Mouse (Mus musculus) stomach, embryonic 15.5 days (tissue): Measurements from ENCODE around the gene Apbb1ip. TPM values are rescaled to one million over a fixed set of nuclear protein-coding genes. Genes with fewer than 3 reads are reported as not detected.
"Not testable (repeated sequence)": the region's sequence is repeated elsewhere in the genome, so short reads cannot be mapped to it uniquely, and the experiment has no call there.

Source experiments
- ATAC-seq: fragments of 200-750 bp; cut with Nextera tagmentation; 2 replicates; pipeline ENCODE4 v1.8.0; 2017; ENCODE audit warnings: low read depth, moderate number of reproducible peaks, moderate TSS enrichment; ENCODE audit not compliant: insufficient read depth, low FRiP score
- H3K27ac ChIP-seq: fragments of 300-500 bp; sonication (generic); 2 replicates; pipeline ENCODE4 v1.5.1; 2015; ENCODE audit warnings: mild to moderate bottlenecking, inconsistent platforms
- H3K27me3 ChIP-seq: fragments of 300-500 bp; sonication (generic); replicated peaks from 2 replicates; pipeline ENCODE4 v1.6.1; 2015; ENCODE audit warnings: inconsistent platforms
- H3K36me3 ChIP-seq: fragments of 300-500 bp; sonication (generic); 2 replicates; pipeline ENCODE4 v1.6.1; 2015; ENCODE audit warnings: inconsistent platforms
- H3K4me1 ChIP-seq: fragments of 300-500 bp; sonication (generic); 2 replicates; pipeline ENCODE4 v1.6.1; 2015; ENCODE audit warnings: inconsistent platforms
- H3K4me2 ChIP-seq: fragments of 300-500 bp; sonication (generic); 2 replicates; pipeline ENCODE4 v1.6.1; 2015; ENCODE audit warnings: mild to moderate bottlenecking, inconsistent platforms
- H3K4me3 ChIP-seq: fragments of 300-500 bp; sonication (generic); replicated peaks from 2 replicates; pipeline ENCODE4 v1.5.1; 2015; ENCODE audit warnings: inconsistent platforms
- H3K9ac ChIP-seq: fragments of 300-500 bp; sonication (generic); 2 replicates; pipeline ENCODE4 v1.6.1; 2015; ENCODE audit warnings: inconsistent platforms
- H3K9me3 ChIP-seq: fragments of 300-500 bp; sonication (generic); 2 replicates; pipeline ENCODE4 v1.6.1; 2016; ENCODE audit warnings: inconsistent platforms
- WGBS: fragments of 180-500 bp; shearing (Covaris S2); methylation state at CpG from one replicate; pipeline ENCODE4 v1.1.7; 2015; 5-methylcytosine and 5-hydroxymethylcytosine counted together
- polyA plus RNA-seq: library from polyadenylated mRNA; unstranded; fragments of >200 nt; fragmentation: Nextera tagmentation; extraction: Ambion mirVana; gene quantifications from 2 replicates; pipeline ENCODE4 v1.2.1, GENCODE M21; 2015

Gene Apbb1ip
- polyA plus RNA-seq, 1 experiment from 2014 or later, result 4.2 TPM

DNA sequence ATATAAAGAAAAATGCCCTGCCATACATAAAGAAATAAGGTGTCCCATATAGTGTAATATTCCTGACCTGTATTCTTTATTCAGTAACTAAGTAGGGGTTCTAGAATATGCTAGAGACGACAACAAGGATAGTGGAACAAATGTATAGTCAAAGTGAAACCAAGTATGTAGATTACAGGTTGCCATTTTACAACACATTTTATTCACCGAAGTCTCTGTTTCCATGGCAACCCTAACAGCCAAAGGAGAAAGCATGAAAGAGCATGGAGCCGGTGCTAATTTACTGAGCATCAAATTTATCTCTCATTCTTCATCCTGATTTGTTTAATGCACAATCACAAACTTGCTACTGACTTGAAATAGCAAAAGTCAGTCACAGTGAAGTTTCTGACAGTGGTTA is 83.6 kb downstream of the Apbb1ip start:
- no peaks in the 10 kb centered on the region for H3K27me3 ChIP-seq
- H3K9me3 ChIP-seq, result no peaks in the 10 kb centered on the region
- no peak overlapping the region for H3K27ac ChIP-seq
- no peak overlapping the region for H3K4me3 ChIP-seq
- 76% methylated on average over 3 of the region's 3 CpGs for WGBS
- H3K36me3 ChIP-seq, result no peaks in the 10 kb centered on the region
- no peak overlapping the region for H3K9ac ChIP-seq
- no peak overlapping the region for H3K4me2 ChIP-seq
- H3K4me1 ChIP-seq, result no peaks in the 10 kb centered on the region
- no peak for ATAC-seq

GRCm38 (mm10) chr2:22862194-22862593 is 88.3 kb downstream of the Apbb1ip start:
- 79% methylated on average over 2 of the region's 2 CpGs for WGBS
- no peaks in the 10 kb centered on the region for H3K27me3 ChIP-seq
- H3K27ac ChIP-seq, result no peak overlapping the region
- no peaks in the 10 kb centered on the region for H3K4me1 ChIP-seq
- no peak overlapping the region for H3K4me2 ChIP-seq
- H3K36me3 ChIP-seq, result no peaks in the 10 kb centered on the region
- H3K9me3 ChIP-seq, result no peaks in the 10 kb centered on the region
- H3K9ac ChIP-seq, result no peak overlapping the region
- ATAC-seq, result no peak
- H3K4me3 ChIP-seq, result no peak overlapping the region

GRCm38 (mm10) chr2:22864394-22865037 is 90.6 kb downstream of the Apbb1ip start:
- not testable (repeated sequence) for H3K4me2 ChIP-seq, H3K9me3 ChIP-seq, H3K9ac ChIP-seq, H3K27ac ChIP-seq, H3K4me1 ChIP-seq, H3K27me3 ChIP-seq, H3K36me3 ChIP-seq, H3K4me3 ChIP-seq
- 3% methylated on average over 6 of the region's 6 CpGs for WGBS
- ATAC-seq, result peak; percentile 66

DNA sequence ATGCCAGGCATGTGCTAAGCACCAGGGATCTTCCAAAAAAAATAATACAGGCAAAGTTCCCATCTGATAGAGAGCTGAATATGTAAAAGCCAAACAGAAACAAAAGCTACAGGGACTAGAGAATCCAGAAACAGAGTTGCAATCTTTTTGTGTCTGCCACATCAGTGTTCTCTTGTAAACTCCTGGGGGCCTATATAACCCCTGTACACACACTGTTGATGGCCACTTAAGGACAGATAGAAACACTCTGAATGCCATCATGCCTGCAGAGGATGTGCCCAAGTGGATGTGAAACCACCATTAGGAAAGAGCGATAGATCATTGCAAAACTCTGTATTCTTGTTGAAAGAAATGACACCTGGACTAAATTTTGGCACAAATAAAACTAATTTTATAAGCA is 91.9 kb downstream of the Apbb1ip start:
- WGBS, result 93% methylated on average over 1 of the region's 1 CpGs
- Histone ChIP-seq H3K4me3 (no peak overlapping the region), H3K27me3 (no peaks in the 10 kb centered on the region), H3K4me2 (no peak overlapping the region), H3K9me3 (no peaks in the 10 kb centered on the region), H3K36me3 (no peaks in the 10 kb centered on the region), H3K4me1 (no peaks in the 10 kb centered on the region), H3K9ac (no peak overlapping the region), H3K27ac (no peak overlapping the region)
- ATAC-seq, result no peak

GRCm38 (mm10) chr2:22866894-22867424 is 93.1 kb downstream of the Apbb1ip start:
- Histone ChIP-seq H3K9me3 (no peaks in the 10 kb centered on the region), H3K36me3 (no peaks in the 10 kb centered on the region), H3K4me3 (no peak overlapping the region), H3K27ac (no peak overlapping the region), H3K4me2 (no peak overlapping the region), H3K9ac (no peak overlapping the region), H3K4me1 (no peaks in the 10 kb centered on the region), H3K27me3 (no peaks in the 10 kb centered on the region)
- 61% methylated on average over 7 of the region's 7 CpGs for WGBS
- ATAC-seq, result no peak; the same call in 1 of the 2 replicates

DNA sequence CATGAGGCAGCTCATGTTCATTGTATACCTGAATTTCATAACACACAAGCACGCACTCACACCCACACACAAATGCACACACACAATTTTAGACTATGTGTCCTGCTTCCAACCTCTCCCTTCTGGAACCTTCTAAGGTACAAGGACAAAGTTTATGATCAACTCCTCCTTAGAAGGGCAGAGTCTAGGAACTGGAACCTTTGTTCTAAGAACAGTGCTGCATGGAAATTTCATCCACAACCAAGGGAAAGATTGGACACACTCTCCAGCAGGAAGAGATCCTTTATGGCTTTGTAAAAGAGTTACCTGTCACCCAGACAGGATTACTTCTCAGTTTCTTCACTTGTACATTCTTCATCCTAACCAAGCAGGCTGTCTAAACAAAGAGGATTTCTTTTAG is 99.3 kb downstream of the Apbb1ip start:
- Histone ChIP-seq H3K27me3 (no peaks in the 10 kb centered on the region), H3K4me2 (no peak overlapping the region), H3K4me3 (no peak overlapping the region), H3K36me3 (no peaks in the 10 kb centered on the region), H3K27ac (no peak overlapping the region), H3K4me1 (no peaks in the 10 kb centered on the region), H3K9me3 (no peaks in the 10 kb centered on the region), H3K9ac (no peak overlapping the region)
- 76% methylated on average over 1 of the region's 1 CpGs for WGBS
- no peak for ATAC-seq

GRCm38 (mm10) chr2:22874628-22875027 is 100.7 kb downstream of the Apbb1ip start:
- Histone ChIP-seq H3K4me2 (no peak overlapping the region), H3K27me3 (no peaks in the 10 kb centered on the region), H3K36me3 (no peaks in the 10 kb centered on the region), H3K4me3 (no peak overlapping the region), H3K9me3 (no peaks in the 10 kb centered on the region), H3K4me1 (no peaks in the 10 kb centered on the region), H3K9ac (no peak overlapping the region), H3K27ac (no peak overlapping the region)
- ATAC-seq, result no peak
- WGBS, result 50% methylated on average over 9 of the region's 10 CpGs

- ATAC-seq, result no peak
- Histone ChIP-seq H3K9me3 (no peaks in the 10 kb centered on the region), H3K4me3 (no peak overlapping the region), H3K36me3 (no peaks in the 10 kb centered on the region), H3K27ac (no peak overlapping the region), H3K4me2 (no peak overlapping the region), H3K9ac (no peak overlapping the region), H3K4me1 (no peaks in the 10 kb centered on the region), H3K27me3 (no peaks in the 10 kb centered on the region)
- 78% methylated on average over 3 of the region's 3 CpGs for WGBS
Measured at GRCm38 (mm10) chr2:22876614-22877013, 102.7 kb downstream of the Apbb1ip start.

DNA sequence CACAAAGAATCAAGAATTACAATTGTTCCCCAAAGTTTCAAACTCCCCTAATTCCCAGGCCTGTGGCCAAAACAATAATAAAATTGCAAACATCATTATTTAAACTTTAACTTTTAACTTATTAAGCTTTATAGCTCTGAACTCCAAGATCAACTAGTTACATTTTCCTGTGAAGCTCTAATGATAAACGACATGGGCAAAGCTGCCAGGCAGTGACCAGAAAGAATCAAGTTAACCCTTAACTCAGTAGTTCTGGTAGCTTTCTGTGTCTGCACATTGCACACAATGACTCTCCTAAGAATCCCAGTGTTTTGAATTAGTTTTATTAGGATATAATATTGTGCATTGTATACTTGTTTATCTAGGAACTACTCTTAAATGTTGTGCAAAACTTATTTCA is 104.9 kb downstream of the Apbb1ip start:
- H3K4me2 ChIP-seq, result no peak overlapping the region
- WGBS, result 26% methylated on average over 1 of the region's 1 CpGs
- no peak for ATAC-seq

DNA sequence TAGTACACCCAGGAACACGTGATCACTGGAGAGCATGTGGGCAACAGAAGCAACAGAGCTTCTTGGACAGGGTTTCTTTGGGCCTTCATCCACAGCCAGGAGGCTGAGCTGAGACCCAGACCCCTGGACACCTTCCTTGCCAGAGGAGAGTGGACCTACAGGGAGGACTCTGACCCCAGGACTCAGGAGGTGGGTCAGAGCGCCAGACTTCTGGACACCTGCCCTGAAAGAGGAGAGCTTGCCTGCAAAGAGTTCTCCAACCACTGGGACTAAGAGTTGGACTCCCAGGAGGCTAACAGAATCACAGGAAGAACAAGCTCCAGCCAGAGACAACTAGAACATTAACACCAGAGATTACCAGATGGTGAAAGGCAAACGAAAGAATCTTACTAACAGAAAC is 106.8 kb downstream of the Apbb1ip start:
- H3K4me1 ChIP-seq, H3K9ac ChIP-seq, H3K36me3 ChIP-seq, H3K9me3 ChIP-seq, H3K27me3 ChIP-seq, H3K27ac ChIP-seq, ATAC-seq, H3K4me2 ChIP-seq, H3K4me3 ChIP-seq: not testable (repeated sequence)
- 86% methylated on average over 3 of the region's 3 CpGs for WGBS

More for the DNA sequence above, 104.9 kb downstream of the Apbb1ip start:
- no peak overlapping the region for H3K4me3 ChIP-seq
- no peaks in the 10 kb centered on the region for H3K27me3 ChIP-seq
- no peak overlapping the region for H3K9ac ChIP-seq
- no peaks in the 10 kb centered on the region for H3K4me1 ChIP-seq
- no peak overlapping the region for H3K27ac ChIP-seq
- H3K9me3 ChIP-seq, result no peaks in the 10 kb centered on the region
- no peaks in the 10 kb centered on the region for H3K36me3 ChIP-seq

DNA sequence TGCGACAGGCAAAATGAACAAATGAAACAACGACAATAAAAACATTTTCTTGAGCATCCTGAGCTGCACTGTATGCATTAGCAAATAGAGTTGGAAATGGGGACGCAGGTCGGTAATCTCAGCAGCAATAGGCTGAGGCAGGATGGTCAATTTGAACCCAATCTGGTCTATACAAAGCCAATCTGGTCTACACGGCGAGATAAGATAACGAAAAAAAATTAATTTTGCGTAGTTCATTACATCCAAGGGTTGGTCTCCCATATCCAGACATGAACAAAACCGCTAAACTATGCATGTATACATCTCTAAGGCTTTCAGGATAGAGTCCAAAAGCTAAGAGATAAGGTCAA is 121.0 kb downstream of the Apbb1ip start:
- WGBS, result 20% methylated on average over 9 of the region's 9 CpGs
- H3K36me3 ChIP-seq, result no peaks in the 10 kb centered on the region; the same call in 1 of the 2 replicates
- no peaks in the 10 kb centered on the region for H3K9me3 ChIP-seq
- H3K4me1 ChIP-seq, result peaks cover 2% of the 10 kb centered on the region; the same call in 1 of the 2 replicates
- peak overlapping the region; percentile 89 for H3K27ac ChIP-seq
- no peak; the same call in 1 of the 2 replicates for ATAC-seq
- peak overlapping the region; percentile 89 for H3K4me3 ChIP-seq
- no peaks in the 10 kb centered on the region for H3K27me3 ChIP-seq
- peak overlapping the region; percentile 74 for H3K4me2 ChIP-seq
- peak overlapping the region; percentile 13; the same call in 1 of the 2 replicates for H3K9ac ChIP-seq

GRCm38 (mm10) chr2:22895282-22896273 is 121.7 kb downstream of the Apbb1ip start, which contains the start of gene Pdss1:
Gene Pdss1, plus strand, starts transcription at chr2:22895522.
- Histone ChIP-seq H3K36me3 (no peaks in the 10 kb centered on the region; the same call in 1 of the 2 replicates), H3K4me3 (peak within 1 kb of the TSS; percentile 89), H3K27me3 (no peaks in the 10 kb centered on the region), H3K4me2 (peak within 1 kb of the TSS; percentile 74), H3K9ac (peak within 1 kb of the TSS; percentile 64), H3K27ac (peak within 1 kb of the TSS; percentile 89), H3K9me3 (no peaks in the 10 kb centered on the region), H3K4me1 (peaks cover 2% of the 10 kb centered on the region; the same call in 1 of the 2 replicates)
- WGBS, result under 1% methylated on average over 81 of the region's 81 CpGs
- ATAC-seq, result peak; percentile 98
